Mouse (Mus musculus) liver, adult 2 months (tissue): ENCODE measurements around the gene Adgrl3.

ENCODE experiments used
- CTCF ChIP-seq: fragments of 200-500 bp; IDR thresholded peaks from 2 replicates; pipeline ENCODE4 v1.5.1; 2011; ENCODE audit warnings: low read depth, low read length, control low read depth
- POLR2A ChIP-seq: fragments of 200-500 bp; IDR thresholded peaks from 2 replicates; pipeline ENCODE4 v1.6.1; 2011; ENCODE audit warnings: low read length, control low read depth; ENCODE audit not compliant: insufficient read depth; ENCODE audit errors: extremely low read depth

DNA sequence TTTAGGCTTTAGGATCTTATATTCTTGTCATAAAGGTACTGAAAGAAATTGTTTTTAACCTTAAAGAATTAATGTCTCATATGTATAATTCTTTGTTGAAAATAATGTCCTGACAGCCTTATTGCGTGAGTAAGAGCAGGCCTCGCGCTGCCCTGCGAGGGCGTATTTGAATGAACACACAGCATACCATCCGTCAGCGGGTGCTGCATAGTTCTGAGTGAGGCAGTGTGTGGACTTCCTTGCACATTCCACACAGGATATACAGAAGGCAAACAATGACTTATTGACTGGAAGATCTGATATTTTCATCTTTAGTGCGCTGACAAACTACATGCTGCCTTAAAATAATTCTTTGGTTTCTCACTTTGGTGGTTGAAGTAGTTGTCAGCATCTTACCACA is 764.8 kb downstream of the Adgrl3 start:
- TF ChIP-seq POLR2A = no peak
- TF ChIP-seq CTCF = no peak
